Mouse (Mus musculus) cortical plate, adult 2 months (tissue): ENCODE measurements around the gene Arl6ip4.

Experiments used
- CTCF ChIP-seq: fragments of 200-500 bp; IDR thresholded peaks from 2 replicates; pipeline ENCODE4 v1.5.1; 2011; ENCODE audit warnings: mild to moderate bottlenecking, control low read depth, low read length; ENCODE audit not compliant: insufficient read depth; ENCODE audit errors: extremely low read depth
- POLR2A ChIP-seq: fragments of 200-500 bp; IDR thresholded peaks from 2 replicates; pipeline ENCODE4 v1.6.1; 2011; ENCODE audit warnings: mild to moderate bottlenecking, low read length, control low read depth; ENCODE audit not compliant: insufficient read depth; ENCODE audit errors: extremely low read depth

GRCm38 (mm10) chr5:124111077-124111741, 4.7 kb upstream of the Arl6ip4 start:
- TF ChIP-seq POLR2A (no peak), CTCF (peak; percentile 61)
